Mouse (Mus musculus): ENCODE measurements around the gene Gcn1l1. TPM values are rescaled to one million over a fixed set of nuclear protein-coding genes. Genes with fewer than 3 reads are reported as not detected.

Gcn1l1 gene
- polyA plus RNA-seq, 1 experiment from 2014 or later, result 62.4 TPM

DNA sequence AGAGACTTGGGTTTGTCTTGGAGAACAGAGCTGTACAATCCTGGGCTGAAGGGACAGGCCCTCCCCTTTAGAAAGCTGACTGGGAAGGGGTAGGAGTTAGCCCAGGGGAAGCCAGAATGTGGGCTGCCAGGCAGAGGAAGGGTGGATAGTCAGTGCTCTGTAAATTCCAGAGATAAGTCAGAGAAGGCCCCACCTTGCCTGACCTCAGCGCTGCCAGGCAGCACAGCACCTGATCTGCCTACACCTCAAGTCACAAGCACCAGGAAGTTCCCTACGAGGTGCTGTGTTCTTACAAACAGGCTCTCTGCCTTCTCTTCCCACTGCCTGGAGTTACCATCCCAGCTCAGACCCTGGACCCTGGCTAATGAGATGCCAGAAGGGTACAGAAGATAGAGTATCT lies 105.4 kb downstream of the Gcn1l1 start:
- Histone ChIP-seq H3K4me1 (replicated peaks; ENCODE audit: control insufficient read depth, insufficient read depth, low read length) (peaks cover 7% of the 10 kb centered on the region; the same call in 1 of the 2 replicates), H3K9ac (ENCODE audit: low read length) (no peak overlapping the region), H3K27me3 (ENCODE audit: control insufficient read depth, insufficient read depth, low read length) (no peaks in the 10 kb centered on the region), H3K9me3 (ENCODE audit: control insufficient read depth, low read length) (no peaks in the 10 kb centered on the region), H3K4me3 (ENCODE audit: low read depth, low read length) (no peak overlapping the region), H3K4me2 (ENCODE audit: low read depth, low read length, severe bottlenecking) (no peak overlapping the region), H3K36me3 (ENCODE audit: control insufficient read depth, insufficient read depth, low read length) (no peaks in the 10 kb centered on the region), H3K27ac (ENCODE audit: low read depth, low read length) (no peak overlapping the region)
- WGBS, result 88% methylated on average over 2 of the region's 2 CpGs
- ATAC-seq (replicated peaks; ENCODE audit: low FRiP score) (no peak), DNase-seq (ENCODE audit: low spot score) (no peak)

GRCm38 (mm10) chr5:115671846-115672245 lies 106.8 kb downstream of the Gcn1l1 start:
- Histone ChIP-seq H3K27ac (ENCODE audit: low read depth, low read length) (no peak overlapping the region), H3K4me3 (ENCODE audit: low read depth, low read length) (no peak overlapping the region)
- 70% methylated on average over 8 of the region's 8 CpGs for WGBS

More at GRCm38 (mm10) chr5:115671846-115672245, 106.8 kb downstream of the Gcn1l1 start:
- Histone ChIP-seq H3K9ac (ENCODE audit: low read length) (no peak overlapping the region), H3K36me3 (ENCODE audit: control insufficient read depth, insufficient read depth, low read length) (no peaks in the 10 kb centered on the region), H3K4me1 (replicated peaks; ENCODE audit: control insufficient read depth, insufficient read depth, low read length) (peaks cover 7% of the 10 kb centered on the region; the same call in 1 of the 2 replicates), H3K27me3 (ENCODE audit: control insufficient read depth, insufficient read depth, low read length) (no peaks in the 10 kb centered on the region), H3K4me2 (ENCODE audit: low read depth, low read length, severe bottlenecking) (no peak overlapping the region), H3K9me3 (ENCODE audit: control insufficient read depth, low read length) (no peaks in the 10 kb centered on the region)
- ATAC-seq (replicated peaks; ENCODE audit: low FRiP score) (no peak), DNase-seq (ENCODE audit: low spot score) (no peak)

Small RNA genes within 50 kb of the gene (microRNA-seq; reads per million reads assigned to microRNA genes)
- not detected for gene Mir7029 (ENCODE audit: insufficient number of aligned reads)
- gene Mir7030 (ENCODE audit: insufficient number of aligned reads), result not detected

Other genes with a start within 250 kb of the Gcn1l1 start
- gene Srsf9, start 238.1 kb upstream of the Gcn1l1 start, polyA plus RNA-seq (2014; fragmentation: Nextera tagmentation; extraction: Ambion mirVana), result 373 and 388 TPM in 2 replicates
- 51.5 and 51.6 TPM in 2 replicates for gene Gatc, start 224.1 kb upstream of the Gcn1l1 start, polyA plus RNA-seq (2014; fragmentation: Nextera tagmentation; extraction: Ambion mirVana)
- 56.4 and 59.4 TPM in 2 replicates for gene Triap1, start 224.0 kb upstream of the Gcn1l1 start, polyA plus RNA-seq (2014; fragmentation: Nextera tagmentation; extraction: Ambion mirVana)
- gene Cox6a1, start 216.3 kb upstream of the Gcn1l1 start, polyA plus RNA-seq (2014; fragmentation: Nextera tagmentation; extraction: Ambion mirVana), result 674 and 731 TPM in 2 replicates
- gene Msi1, start 135.7 kb upstream of the Gcn1l1 start, polyA plus RNA-seq (2014; fragmentation: Nextera tagmentation; extraction: Ambion mirVana), result 202 and 219 TPM in 2 replicates
- not detected in 2 replicates for gene Pla2g1b, start 99.0 kb upstream of the Gcn1l1 start, polyA plus RNA-seq (2014; fragmentation: Nextera tagmentation; extraction: Ambion mirVana)
- gene Sirt4, start 80.5 kb upstream of the Gcn1l1 start, polyA plus RNA-seq (2014; fragmentation: Nextera tagmentation; extraction: Ambion mirVana), result 20.6 and 22.0 TPM in 2 replicates
- 11.9 and 12.3 TPM in 2 replicates for gene Pxn, start 58.6 kb upstream of the Gcn1l1 start, polyA plus RNA-seq (2014; fragmentation: Nextera tagmentation; extraction: Ambion mirVana)
- gene Rplp0, start 5.8 kb upstream of the Gcn1l1 start, polyA plus RNA-seq (2014; fragmentation: Nextera tagmentation; extraction: Ambion mirVana), result 1,156 and 1,197 TPM in 2 replicates
- 18.1 and 20.3 TPM in 2 replicates for gene Rab35, start 66.7 kb downstream of the Gcn1l1 start, polyA plus RNA-seq (2014; fragmentation: Nextera tagmentation; extraction: Ambion mirVana)
- gene Bicdl1, start 166.4 kb downstream of the Gcn1l1 start, polyA plus RNA-seq (2014; fragmentation: Nextera tagmentation; extraction: Ambion mirVana), result 11.1 and 13.2 TPM in 2 replicates

Data from forebrain, embryonic 11.5 days (tissue).